Mouse (Mus musculus) erythroblast, embryonic 14.5 days (primary cell): ENCODE measurements around the gene Zfyve21.

Experiments used
- GATA1 ChIP-seq: IDR thresholded peaks from 2 replicates; pipeline ENCODE4 v1.6.1; 2012; ENCODE audit warnings: low read length, inconsistent platforms, mixed read lengths
- TAL1 ChIP-seq: IDR thresholded peaks from 3 replicates; pipeline ENCODE4 v1.6.1; 2012; ENCODE audit warnings: low read length, inconsistent platforms, mixed read lengths

DNA sequence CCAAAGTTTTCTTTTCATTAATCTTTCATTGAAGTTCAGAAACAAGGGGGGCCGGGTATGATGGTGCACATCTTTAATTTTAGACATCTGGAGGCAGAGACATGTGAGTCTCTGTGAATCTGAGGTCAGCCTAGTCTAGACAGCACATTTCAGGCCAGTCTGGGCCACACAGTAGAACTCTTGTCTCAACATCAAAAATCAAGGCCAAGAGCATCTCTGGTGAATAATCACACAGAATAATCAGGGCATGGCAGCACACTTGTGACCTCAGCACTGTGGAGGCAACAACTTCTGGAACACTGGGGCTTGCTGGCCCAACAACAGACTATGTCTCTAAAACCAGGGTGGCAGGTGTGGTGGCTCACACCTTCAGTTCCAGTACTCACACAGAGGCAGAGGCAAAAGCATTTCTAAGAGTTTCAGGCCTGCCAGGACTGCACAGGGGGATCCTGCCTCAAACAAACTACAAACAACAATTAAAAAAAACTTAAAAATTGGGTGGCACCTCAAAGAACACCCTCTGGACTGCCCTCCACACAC, 60.7 kb downstream of the Zfyve21 start:
- TF ChIP-seq GATA1 (no peak), TAL1 (no peak)
